Mouse (Mus musculus) lung, postnatal 4 days (tissue): ENCODE measurements around the gene Ak7.
A peak's percentile ranks its signal among the peaks of the same experiment; 100 is the strongest.

Experiments used
- DNase-seq, 2 experiments: peaks; one replicate each; pipeline ENCODE4 v3.0.0; 2021

Gene Ak7

DNA sequence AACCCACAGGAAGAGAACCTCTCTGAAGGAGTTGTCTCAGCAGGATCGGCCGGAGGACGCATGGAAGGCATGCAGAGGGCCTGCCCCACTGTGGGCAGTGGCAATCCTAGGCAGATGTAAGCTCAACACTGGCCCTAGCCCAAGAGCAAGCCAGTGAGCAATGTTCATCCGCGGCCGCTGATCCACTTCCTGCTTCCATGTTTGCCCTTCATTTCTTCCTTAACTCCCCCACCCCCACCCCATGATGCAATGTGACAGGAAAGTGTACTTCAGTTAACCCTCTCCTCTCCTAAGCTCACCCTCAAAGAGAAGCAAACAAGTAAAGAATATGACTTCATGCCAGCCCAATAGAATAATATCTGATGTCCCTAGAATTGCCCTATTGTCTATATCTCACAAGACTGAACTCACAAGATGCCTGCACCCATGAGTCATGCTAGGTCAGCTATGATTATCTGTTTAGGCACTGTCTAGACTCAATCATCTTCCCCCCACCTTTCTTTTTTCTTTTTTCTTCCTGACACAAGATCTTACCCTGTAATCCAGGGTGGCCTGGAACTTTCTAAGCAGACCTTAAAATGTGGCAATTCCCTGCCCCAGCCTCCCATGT is 25.2 kb downstream of the Ak7 start:
- DNase-seq = no peak

DNA sequence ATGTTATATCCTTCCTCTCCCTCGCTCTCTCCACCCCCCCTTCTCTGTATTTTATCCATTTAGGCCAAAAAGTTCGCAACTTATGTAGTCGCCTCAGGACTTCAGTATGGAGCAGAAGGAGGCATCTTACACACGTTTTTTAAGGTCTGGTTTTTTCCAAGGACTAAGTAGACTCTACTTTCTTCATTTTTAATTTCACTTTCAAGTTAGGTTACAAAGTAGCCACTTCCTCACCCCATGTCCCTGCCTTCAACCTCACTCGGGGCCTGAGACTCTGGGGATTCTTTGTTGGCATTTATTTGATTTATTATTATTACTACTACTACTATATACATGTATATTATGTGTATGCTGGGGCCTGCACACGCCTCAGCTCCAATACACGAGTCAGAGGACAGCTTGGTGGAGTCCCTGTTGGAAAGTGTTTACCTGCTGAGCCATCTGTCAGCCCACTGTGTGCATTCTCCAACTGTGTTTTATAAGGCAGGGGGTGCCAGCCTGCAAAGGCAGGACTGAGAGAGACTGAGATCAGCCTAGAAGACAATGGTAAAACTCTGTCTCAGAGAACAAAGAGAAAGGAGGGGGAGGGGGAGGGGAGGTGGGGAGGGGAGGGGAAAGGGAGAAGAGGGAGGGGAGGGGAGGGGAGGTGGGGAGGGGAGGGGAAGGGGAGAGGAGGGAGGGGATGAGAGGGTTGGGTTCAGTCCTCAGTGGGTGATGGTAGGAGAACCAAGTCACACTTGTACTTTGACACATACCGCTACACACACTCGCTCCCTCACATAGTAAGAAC is 27.8 kb downstream of the Ak7 start:
- no peak for DNase-seq

DNA sequence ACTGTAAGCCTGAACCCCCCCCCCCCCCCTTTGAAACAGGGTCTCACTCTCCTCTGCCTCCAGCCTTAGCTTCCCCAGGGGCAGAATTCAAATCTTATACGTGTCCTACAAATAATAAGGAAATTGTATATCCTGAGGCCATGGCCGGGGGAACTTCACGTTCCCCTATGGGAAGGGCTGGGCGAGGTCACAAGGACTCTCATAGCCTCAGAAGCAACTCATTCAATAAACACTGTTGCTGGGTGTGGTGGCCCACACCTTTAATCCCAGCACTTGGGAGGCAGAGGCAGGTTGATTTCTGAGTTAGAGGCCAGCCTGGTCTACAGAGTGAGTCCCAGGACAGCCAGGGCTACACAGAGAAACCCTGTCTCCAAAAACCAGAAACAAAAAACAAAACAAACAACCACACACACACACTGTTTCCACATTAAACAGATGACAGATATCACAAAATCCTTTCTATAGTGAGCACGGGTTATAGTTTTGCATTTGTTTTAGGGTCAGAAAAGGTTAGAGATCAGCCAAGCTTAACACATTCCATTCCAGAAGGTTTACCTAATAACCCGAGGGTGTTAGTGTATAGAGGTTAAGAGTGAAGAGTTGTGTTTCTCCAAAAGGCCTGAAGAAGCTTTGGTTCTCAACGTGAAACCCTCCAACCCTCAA is 29.6 kb downstream of the Ak7 start:
- DNase-seq = no peak

DNA sequence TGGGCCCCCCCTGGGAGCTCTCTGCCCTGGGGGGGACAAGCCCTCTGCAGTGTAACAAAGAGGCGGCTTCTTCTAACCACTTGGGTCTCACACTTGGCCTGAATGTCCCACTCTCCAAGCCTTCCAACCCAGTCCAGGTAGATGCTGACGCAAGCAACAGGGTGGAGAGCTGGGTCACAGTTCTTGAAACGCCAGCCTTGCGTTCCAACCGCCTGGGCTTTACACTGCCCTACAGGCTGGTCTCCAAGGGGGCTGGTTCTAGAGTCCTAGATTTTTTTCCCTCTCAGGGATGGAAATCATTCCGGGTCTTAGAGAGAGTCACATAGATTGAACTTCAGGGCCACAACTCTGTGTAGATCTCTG is 30.1 kb downstream of the Ak7 start:
- DNase-seq = no peak

DNA sequence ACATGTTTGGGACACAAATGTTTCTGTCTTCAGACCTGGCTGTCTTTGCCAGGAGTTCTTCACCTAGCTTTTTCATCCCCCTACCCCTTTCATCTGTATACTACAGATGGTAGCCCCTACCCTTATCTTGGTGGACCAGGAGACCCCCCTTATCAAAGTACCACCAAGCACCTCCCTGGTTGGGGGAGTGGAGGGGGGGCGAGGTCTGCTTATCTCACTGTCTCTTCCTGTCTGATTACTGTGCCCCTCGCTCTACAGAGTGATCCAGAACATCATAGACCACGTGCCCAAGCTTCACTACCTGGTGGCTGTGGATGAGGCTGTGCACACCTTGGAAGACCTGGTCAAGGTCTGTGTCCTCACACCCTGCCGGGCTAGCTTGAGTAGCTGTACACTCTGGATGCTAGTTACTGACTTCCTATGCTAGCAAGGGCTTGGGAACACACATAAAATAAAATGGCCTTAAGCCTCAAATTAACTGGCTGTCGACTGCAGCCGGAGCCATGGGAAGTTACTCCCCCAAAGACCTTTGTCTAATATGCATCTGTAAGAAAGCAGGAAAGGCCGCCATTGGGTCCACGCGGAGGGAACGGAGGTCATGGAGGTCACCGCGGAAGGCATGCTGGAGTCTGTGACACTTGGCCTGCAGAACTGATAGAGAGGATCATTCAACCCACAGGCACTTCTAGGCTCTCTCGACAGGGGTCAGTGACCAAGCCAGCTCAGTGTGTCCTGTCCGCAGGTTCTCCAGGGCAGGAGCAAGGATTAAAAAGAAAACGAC is 32.7 kb downstream of the Ak7 start:
- no peak for DNase-seq

DNA sequence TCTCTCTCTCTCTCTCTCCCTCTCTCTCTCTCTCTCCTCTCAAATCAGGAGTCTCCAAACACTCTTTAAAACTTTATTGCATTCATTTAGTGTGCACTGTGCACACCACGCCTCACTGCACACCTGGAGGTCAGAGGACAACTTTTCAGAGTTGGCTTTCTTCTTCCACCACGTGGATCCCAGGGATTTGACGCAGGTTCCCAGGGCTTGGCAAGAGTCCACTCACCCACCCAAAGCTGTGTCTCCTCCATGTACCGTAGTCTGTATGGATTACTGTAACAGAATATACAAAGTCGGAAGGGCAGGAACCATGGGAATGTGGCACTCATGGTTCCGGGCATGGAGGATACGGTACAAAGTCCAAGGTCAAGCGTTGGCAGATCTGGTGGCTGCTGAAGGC is 33.9 kb downstream of the Ak7 start:
- no peak for DNase-seq

DNA sequence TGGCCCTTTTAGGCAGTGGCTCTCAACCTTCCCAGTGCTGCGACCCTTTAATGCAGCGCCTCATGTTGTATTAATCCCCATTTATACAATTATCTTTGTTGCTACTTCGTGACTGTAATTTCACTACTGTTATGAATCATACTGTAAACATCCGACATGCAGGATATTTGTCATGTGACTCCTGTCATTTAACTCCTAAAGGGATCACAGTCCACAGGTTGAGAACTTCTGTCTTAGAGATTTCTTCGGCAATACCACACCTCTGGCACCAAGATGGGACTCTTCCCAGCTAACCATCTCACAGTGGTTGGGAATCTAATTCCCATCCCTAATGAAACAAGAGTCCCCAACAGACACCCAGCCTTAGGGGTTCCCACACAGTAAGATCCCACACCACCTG is 42.3 kb downstream of the Ak7 start:
- DNase-seq = no peak

DNA sequence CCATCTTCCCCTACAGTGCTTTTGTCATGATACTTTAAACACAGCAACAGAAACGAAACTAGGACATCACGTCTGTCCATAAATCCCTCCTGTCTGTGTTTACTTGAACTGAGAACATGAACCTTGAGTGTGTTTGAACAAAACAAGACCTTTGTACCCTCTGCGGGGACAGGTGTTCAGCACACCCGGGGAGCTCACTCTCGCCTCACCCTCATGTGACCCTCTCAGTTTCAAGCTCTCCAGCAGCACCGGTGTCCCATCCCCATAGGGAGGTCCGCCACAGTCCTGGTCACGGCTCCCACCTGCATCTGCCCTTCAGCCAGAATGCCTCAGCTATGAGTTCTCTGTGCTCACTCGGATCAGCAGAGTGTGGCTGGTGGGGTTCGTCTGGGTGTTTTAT is 48.0 kb downstream of the Ak7 start:
- DNase-seq = no peak

DNA sequence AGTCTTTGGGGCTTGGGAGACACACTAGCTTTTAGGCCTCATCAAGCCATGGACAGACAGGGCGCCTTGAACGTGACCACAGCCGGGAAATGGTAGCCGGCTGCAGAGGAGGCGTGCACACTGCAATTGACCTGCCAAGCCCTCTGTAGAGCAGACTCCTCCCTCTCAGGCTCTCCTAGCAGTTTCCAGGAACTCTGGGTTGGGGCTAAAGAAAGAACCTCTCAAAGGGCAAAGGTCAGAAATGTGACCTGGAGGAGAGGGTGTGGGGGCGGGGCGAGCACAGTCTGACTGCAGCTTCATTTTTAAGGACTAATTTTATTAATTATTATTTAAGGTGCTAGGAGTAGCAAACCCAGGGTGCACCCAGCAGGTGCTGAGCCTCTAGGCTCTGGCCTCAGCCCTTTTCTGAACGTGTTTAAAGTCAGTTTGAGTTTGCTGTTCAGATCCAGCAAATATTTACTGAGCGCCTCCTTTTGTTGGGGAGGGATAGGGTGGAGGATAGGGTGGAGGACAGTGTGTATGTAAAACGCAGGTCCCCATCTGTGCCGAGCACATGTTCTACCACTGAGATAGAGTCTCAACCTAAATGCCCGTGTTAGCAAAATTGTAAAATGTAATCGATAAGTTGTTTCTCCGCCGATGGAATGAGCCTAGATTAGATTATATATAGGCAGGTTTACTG is 52.2 kb downstream of the Ak7 start:
- DNase-seq = no peak

DNA sequence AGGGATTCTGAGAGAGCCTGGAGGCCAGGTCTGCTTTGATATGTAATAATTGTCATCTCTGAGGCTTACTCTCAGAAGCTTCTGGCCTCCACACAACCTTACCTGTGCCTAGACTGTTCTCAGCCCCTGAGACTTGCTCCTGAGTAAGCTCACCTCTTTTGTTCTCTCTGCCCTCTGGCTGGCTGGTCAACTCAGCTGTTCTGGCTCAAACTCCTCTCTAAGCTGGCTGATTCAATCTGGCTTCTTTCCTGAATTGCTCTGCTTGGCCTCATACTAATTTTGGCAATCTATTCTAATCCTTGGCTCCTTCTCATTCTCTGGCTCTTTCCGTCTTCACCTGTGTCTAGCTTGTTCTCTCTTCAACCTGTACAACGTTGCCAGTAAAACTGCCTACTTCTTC is 53.1 kb downstream of the Ak7 start:
- DNase-seq = no peak

DNA sequence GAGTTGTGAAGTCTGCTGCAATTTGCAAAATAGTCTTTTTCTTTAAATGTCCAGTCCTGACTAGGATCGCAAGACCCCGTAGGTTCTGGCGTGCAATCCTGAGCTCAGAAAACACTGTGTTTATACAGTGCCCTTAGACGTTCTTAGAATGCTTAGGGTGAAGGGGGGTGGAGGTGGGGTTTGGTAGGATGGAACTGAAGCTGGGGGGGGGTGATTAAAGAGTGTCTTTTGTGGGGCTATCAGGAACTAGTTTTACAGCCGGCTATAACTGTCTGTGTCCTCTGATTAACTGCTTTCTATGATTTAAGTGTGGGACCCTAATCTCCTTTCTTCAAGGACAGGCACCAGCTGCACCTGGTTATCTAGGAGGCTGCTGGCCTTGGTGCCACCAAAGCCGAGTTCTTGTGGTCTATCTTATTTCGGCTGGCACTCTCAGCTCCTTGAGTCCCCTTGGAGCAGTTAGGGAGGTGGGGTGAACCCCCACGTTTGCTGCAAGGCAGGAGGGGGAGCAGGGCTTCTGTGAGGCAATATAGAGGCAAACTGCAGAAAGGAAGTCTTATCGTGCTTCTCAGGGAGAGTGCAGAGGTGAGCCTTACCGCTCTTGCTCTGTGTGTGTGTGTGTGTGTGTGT is 54.2 kb downstream of the Ak7 start:
- DNase-seq = no peak

DNA sequence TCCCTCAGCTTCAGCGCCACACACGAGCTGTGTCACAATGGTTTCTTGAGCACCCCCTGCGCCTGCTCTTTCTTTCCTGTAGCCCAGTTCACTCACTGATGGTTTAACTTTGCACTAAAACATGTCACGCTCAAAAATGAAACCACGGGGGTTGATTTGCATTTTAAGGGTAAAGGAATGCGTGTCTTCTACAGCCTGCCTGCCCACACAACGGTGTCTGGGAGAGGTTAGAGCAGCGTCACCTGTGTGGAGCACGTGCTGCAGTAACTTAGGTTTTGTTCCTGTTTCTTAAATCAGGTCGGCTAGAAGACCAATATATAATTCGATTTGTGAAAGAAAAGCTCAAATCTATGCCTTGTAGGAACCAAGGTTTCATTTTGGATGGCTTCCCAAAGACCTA is 55.4 kb downstream of the Ak7 start:
- DNase-seq = no peak

DNA sequence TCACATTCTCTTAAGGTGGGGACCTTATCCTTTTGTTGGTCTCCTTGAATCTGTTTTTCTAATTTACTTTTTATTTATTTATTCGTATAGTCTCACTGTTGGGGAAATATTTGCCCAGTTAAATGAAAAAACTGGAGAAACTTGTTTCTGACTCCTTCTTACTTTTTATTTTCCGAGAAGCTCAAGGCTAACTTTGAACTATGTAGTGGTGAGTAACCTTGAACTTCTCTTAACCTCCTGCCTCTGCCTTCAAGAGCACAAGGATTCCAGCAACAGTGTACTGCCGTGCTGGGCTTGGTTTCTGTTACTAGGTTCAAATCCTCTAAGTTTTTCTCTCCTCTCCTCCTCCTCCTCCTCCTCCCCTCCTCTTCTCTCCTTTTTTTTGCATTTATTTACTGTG is 55.9 kb downstream of the Ak7 start:
- no peak for DNase-seq

DNA sequence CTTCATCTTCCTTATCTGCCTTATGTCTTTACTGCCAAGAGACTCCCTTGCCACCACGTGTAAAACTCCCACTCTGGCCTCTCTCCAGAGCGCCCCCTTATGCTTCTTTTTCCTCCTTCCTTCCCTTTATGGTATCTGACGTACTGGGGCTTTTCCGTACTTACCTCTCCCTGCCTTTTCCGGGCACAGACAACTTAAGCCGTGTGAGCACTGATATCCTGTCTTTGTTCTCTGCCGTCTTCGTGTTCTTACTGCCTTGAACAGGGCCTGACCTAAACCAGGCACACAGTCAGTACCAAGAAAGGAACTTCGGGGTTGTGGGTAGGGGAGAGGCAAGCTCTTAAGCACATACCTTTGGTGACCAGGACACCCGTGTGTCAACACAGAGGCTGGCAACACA is 63.9 kb downstream of the Ak7 start:
- DNase-seq = peak in 1 of 2 experiments; percentile 15

DNA sequence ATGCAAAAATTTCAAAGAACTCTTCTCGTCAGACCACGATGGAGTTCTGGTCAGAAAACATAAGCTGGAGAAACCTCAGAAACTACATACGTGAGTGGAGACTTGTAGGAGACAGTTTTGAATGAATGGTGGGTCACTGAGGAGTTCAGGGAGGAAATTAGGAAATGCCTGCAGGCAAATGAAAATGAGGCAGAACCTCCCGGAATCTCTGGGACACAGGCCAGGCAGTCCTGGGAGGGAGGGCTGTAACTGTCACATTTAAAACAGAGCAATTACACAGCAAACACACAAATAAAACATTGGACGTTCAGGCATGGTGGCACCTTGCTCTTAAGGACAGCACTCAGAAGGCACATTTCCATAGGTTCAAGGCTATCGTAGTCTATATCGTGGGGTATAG is 69.1 kb downstream of the Ak7 start:
- no peak for DNase-seq

DNA sequence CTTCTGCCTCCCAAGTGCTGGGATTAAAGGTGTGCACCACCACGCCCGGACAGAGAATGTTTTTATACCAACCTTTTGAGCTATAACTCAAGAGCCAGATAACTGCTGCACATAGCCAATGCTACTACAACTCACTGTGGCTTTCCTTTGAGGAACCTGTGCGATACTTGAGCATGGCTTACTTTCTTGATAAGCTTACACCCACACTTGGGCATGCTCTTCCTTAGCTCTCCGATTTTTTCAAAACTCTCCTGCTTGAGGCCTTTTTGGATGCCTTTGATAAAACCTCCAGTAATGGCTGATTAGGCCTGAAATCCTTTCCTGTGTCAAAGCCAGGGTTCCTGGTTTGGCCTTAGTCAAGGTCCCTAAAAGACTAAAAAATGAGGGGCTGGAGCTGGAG is 71.9 kb downstream of the Ak7 start:
- DNase-seq = no peak

DNA sequence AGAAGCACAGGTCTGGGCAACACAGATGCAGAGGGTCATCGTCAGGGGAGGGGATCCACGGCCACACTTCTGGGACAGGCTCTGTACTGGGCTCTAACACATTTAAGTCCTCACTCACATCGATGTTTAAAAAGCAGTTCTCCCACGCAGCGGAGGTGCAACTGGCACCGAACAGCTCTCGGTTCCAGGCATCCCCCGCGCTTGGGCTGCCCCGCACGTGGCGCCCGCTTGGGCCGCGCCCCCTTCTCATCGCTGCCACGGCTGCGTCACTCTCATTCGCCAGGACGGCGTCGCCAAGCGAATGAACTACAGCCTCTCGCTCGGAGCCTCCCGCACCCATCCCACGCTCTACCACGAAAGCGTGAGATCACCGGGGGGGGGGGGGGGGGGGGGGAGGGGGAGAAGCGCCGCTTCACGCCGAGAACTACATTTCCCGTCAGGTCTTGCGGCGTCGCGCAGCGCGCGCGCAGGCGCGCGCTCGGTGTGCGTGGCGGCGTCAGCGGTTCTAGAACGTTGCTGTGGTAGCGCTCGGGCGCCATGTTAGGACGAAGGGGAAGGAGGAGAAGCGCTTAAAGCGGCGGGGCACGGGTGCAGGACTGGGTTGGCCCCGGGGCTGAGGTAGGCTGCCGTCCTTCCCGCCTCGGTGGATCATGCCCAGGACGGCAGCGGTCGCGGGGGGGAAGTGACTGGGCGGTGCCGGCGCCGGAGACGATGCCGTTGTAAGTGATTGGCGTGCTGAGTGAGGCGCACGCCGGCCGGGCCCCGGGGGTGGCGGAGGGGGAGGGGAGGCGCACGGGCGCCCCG is 78.6 kb downstream of the Ak7 start, which contains the start of gene Papola:
Gene Papola (plus strand): TSS at position 499 of the 804 bp plus-strand sequence.
- DNase-seq = peak; percentile 91 to 92

DNA sequence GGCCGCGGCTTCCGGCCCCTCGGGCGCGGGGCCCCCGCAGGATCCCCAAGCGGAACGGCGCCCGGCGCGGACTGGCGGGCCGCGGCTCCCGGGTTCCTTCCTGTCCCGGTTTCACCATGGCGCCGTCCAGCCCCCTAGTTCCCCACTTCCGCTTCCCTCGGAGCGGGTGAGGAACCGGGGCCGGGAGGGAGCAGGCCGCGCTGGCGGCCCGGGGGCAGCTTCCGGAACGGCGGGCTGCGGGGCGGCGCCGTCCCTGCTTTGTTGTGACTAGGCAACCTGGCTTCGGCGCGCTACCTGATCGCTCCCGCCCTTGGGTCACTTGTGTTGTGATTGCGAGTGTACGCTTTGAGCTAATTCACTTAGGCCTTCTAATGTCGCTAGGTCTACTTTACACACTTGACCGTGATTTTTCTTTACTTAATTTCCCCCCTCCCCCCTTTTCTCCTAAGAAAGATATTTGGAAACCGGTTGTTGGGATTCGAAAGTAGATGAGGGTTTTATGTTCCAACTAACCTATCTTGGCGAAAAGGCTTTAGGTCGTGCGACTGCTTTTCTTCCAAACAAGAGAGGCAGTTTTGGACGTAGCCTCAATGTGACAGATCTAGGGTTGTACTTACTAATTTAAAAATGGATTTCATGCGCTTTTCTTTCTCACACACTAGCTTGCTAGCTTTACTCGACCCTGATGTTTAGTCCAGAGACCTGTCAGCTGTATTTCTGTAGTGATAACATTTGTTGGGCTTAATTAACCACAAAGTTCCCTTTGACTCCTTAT is 79.4 kb downstream of the Ak7 start:
- peak; percentile 84 to 87 for DNase-seq

DNA sequence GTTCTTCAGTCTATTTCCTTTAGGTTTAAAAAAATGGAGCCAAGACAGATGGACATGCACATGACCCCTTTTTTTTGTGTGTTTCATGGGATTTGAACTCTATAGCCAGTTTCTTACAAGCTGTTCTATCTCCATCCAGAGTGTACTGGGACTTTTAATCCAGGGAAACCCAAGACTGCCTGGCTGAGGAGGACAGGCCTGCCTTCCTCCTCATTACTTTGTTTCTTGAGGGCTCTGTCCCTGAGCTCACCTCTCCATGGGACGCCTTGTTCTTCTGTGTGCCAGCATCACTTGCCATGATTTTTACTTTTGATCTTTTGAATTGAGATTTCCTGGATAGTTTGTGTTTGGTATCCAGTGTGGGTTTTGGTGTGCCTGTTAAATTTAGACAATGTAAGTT is 80.3 kb downstream of the Ak7 start:
- DNase-seq = no peak

DNA sequence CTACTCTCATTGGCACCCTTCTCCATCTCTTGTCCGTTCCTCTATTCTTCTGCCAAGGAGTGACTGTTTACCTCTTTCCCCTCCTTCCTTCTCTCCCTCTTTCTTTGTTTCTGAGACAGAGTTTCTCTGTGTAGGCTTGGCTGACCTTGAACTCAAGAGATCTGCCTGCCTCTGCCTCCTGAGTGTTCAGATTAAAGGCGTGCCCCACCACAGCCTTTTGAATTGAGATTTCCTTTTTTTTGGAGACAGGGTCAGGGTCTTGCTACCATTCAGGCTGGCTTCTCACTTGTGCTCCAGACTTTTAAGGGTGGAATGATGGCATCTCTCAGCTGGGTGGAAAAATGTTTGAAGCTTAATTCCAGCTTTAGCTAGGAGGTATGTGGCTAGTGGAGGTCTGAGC is 81.8 kb downstream of the Ak7 start:
- no peak for DNase-seq

DNA sequence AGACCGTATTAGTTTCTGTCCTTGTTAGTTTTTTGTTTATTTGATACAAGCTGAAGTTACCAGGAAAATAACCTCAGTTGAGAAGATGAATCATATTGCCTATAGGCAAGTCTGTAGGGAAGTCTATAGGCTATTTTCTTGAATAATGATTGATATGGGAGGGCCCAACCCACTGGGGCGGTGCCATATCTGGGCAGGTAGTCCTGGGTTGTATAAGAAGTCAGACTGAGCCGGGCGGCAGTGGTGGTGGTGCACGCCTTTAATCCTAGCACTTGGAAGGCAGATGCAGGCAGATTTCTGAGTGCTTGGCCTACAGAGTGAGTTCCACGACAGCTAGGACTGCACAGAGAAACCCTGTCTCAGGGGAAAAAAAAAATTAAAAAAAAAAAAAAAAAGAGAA is 84.1 kb downstream of the Ak7 start:
- no peak for DNase-seq
